Comparison of ENCODE assay signal across 12 mouse cellular contexts in the genomic region with DNA sequence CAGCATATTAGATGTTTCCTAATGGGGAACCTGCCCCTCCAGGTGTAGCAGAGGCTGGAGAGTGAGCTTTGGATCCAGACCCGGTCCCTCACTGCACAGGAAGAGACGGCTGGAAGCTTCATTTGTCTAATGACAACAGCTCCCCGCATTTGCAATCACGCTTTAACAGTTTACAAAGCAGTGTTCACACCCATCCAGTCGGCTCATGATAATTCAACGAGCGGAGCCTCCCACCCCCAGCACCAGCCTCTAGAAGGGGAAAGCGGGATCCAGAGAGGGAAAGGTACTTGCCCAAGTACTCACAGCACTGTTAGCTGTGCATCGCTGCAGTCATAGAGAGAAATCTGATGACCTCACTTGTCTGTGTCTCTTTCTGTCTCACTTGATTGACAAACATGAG.
"Had no signal": no experiment of that assay in that cellular context is flagged by ENCODE, and none has a peak within 500 bp of the region (broad histone marks: within the 10 kb centered on the region; RNA-seq: fewer than 3 reads in every experiment).

No protein-coding gene starts in this region.

- H3K4me2 ChIP-seq: kidney, embryonic 15.5 days; liver, embryonic 11.5 days; liver, embryonic 15.5 days; neural tube, embryonic 15.5 days had no signal

- H3K9ac ChIP-seq: kidney, embryonic 15.5 days; liver, embryonic 15.5 days; neural tube, embryonic 15.5 days had no signal

- H3K36me3 ChIP-seq: kidney, embryonic 15.5 days; limb, embryonic 10.5 days; liver, embryonic 15.5 days; neural tube, embryonic 15.5 days had no signal

- DNase-seq: kidney, adult 2 months; kidney, postnatal 14 days; lung, adult 2 months; lung, postnatal 36 days; thymus, postnatal 36 days had no signal

- ATAC-seq: lung, postnatal 0 days had no signal

- H3K27ac ChIP-seq: kidney, embryonic 15.5 days; left cerebral cortex, adult 2 months; limb, embryonic 10.5 days; liver, embryonic 15.5 days; neural tube, embryonic 15.5 days had no signal

- H3K4me3 ChIP-seq: kidney, embryonic 15.5 days; left cerebral cortex, adult 2 months; limb, embryonic 10.5 days; liver, embryonic 15.5 days; neural tube, embryonic 15.5 days had no signal

- H3K9me3 ChIP-seq: kidney, embryonic 15.5 days; limb, embryonic 10.5 days; liver, embryonic 15.5 days; neural tube, embryonic 15.5 days had no signal
